Mouse (Mus musculus): ENCODE data around the gene Ywhab. TPM values are rescaled to one million over a fixed set of nuclear protein-coding genes. Genes with fewer than 3 reads are reported as not detected.

The Ywhab gene
- polyA plus RNA-seq, 1 experiment from 2014 or later = 96.3 TPM

GRCm38 (mm10) chr2:164009227-164009626, 14.5 kb downstream of the Ywhab start:
- Histone ChIP-seq H3K9me3 (replicated peaks) (no peaks in the 10 kb centered on the region), H3K27me3 (no peaks in the 10 kb centered on the region), H3K4me3 (replicated peaks) (no peak overlapping the region), H3K4me1 (replicated peaks) (peaks cover 60% of the 10 kb centered on the region), H3K4me2 (no peak overlapping the region), H3K27ac (replicated peaks) (no peak overlapping the region), H3K9ac (no peak overlapping the region), H3K36me3 (replicated peaks) (peaks cover 36% of the 10 kb centered on the region)
- 66% methylated on average over 6 of the region's 6 CpGs for WGBS (ENCODE audit: insufficient replicate concordance)
- ATAC-seq (ENCODE audit: insufficient read depth) = no peak

GRCm38 (mm10) chr2:164010496-164010895, 15.7 kb downstream of the Ywhab start:
- Histone ChIP-seq H3K36me3 (replicated peaks) (peaks cover 44% of the 10 kb centered on the region), H3K9ac (no peak overlapping the region), H3K4me1 (replicated peaks) (peaks cover 48% of the 10 kb centered on the region), H3K27ac (replicated peaks) (no peak overlapping the region), H3K4me3 (replicated peaks) (no peak overlapping the region), H3K9me3 (replicated peaks) (no peaks in the 10 kb centered on the region), H3K4me2 (no peak overlapping the region), H3K27me3 (no peaks in the 10 kb centered on the region)
- 81% methylated on average over 5 of the region's 5 CpGs for WGBS (ENCODE audit: insufficient replicate concordance)
- ATAC-seq (ENCODE audit: insufficient read depth) = no peak

GRCm38 (mm10) chr2:164010944-164011343, 16.2 kb downstream of the Ywhab start:
- Histone ChIP-seq H3K9ac (no peak overlapping the region), H3K4me1 (replicated peaks) (peaks cover 43% of the 10 kb centered on the region), H3K9me3 (replicated peaks) (no peaks in the 10 kb centered on the region), H3K27me3 (no peaks in the 10 kb centered on the region), H3K4me2 (no peak overlapping the region), H3K36me3 (replicated peaks) (peaks cover 48% of the 10 kb centered on the region), H3K4me3 (replicated peaks) (no peak overlapping the region), H3K27ac (replicated peaks) (no peak overlapping the region)
- ATAC-seq (ENCODE audit: insufficient read depth) = no peak
- WGBS (ENCODE audit: insufficient replicate concordance) = 55% methylated on average over 3 of the region's 3 CpGs

- H3K27me3 ChIP-seq = no peaks in the 10 kb centered on the region
- no peak overlapping the region for H3K27ac ChIP-seq (replicated peaks)
- no peak overlapping the region for H3K4me3 ChIP-seq (replicated peaks)
- WGBS (ENCODE audit: insufficient replicate concordance) = 82% methylated on average over 16 of the region's 16 CpGs
- H3K4me2 ChIP-seq = no peak overlapping the region
- H3K36me3 ChIP-seq (replicated peaks) = peaks cover 91% of the 10 kb centered on the region
- H3K9ac ChIP-seq = no peak overlapping the region
- no peak for ATAC-seq (ENCODE audit: insufficient read depth)
- H3K4me1 ChIP-seq (replicated peaks) = peaks cover 7% of the 10 kb centered on the region; the same call in 1 of the 2 replicates
- no peaks in the 10 kb centered on the region for H3K9me3 ChIP-seq (replicated peaks)
These were observed 20.5 kb downstream of the Ywhab start for GRCm38 (mm10) chr2:164015304-164015703.

GRCm38 (mm10) chr2:164018910-164019309, 24.1 kb downstream of the Ywhab start:
- H3K4me1 ChIP-seq (replicated peaks) = no peaks in the 10 kb centered on the region
- no peaks in the 10 kb centered on the region for H3K9me3 ChIP-seq (replicated peaks)
- H3K36me3 ChIP-seq (replicated peaks) = peaks cover 63% of the 10 kb centered on the region
- H3K4me3 ChIP-seq (replicated peaks) = no peak overlapping the region
- no peak overlapping the region for H3K9ac ChIP-seq
- no peak overlapping the region for H3K27ac ChIP-seq (replicated peaks)
- ATAC-seq (ENCODE audit: insufficient read depth) = no peak
- 68% methylated on average over 3 of the region's 3 CpGs for WGBS (ENCODE audit: insufficient replicate concordance)
- H3K27me3 ChIP-seq = no peaks in the 10 kb centered on the region
- H3K4me2 ChIP-seq = no peak overlapping the region

GRCm38 (mm10) chr2:164019943-164020342, 25.2 kb downstream of the Ywhab start:
- H3K4me2 ChIP-seq = no peak overlapping the region
- H3K27me3 ChIP-seq = no peaks in the 10 kb centered on the region
- H3K9me3 ChIP-seq (replicated peaks) = no peaks in the 10 kb centered on the region
- peaks cover 52% of the 10 kb centered on the region for H3K36me3 ChIP-seq (replicated peaks)
- H3K4me3 ChIP-seq (replicated peaks) = no peak overlapping the region
- H3K4me1 ChIP-seq (replicated peaks) = no peaks in the 10 kb centered on the region
- 59% methylated on average over 4 of the region's 4 CpGs for WGBS (ENCODE audit: insufficient replicate concordance)
- ATAC-seq (ENCODE audit: insufficient read depth) = no peak
- H3K27ac ChIP-seq (replicated peaks) = no peak overlapping the region
- H3K9ac ChIP-seq = no peak overlapping the region

- Histone ChIP-seq H3K9ac (no peak overlapping the region), H3K36me3 (replicated peaks) (peaks cover 31% of the 10 kb centered on the region), H3K4me3 (replicated peaks) (no peak overlapping the region), H3K9me3 (replicated peaks) (no peaks in the 10 kb centered on the region), H3K4me2 (no peak overlapping the region), H3K27me3 (no peaks in the 10 kb centered on the region), H3K4me1 (replicated peaks) (no peaks in the 10 kb centered on the region), H3K27ac (replicated peaks) (no peak overlapping the region)
- no peak for ATAC-seq (ENCODE audit: insufficient read depth)
- 35% methylated on average over 2 of the region's 2 CpGs for WGBS (ENCODE audit: insufficient replicate concordance)
These were observed 27.3 kb downstream of the Ywhab start for GRCm38 (mm10) chr2:164022104-164022503.

- no peak within 1 kb of the TSS for H3K4me2 ChIP-seq
- peaks cover under 1% of the 10 kb centered on the region; the same call in 1 of the 2 replicates for H3K36me3 ChIP-seq (replicated peaks)
- H3K9me3 ChIP-seq (replicated peaks) = no peaks in the 10 kb centered on the region
- no peak within 1 kb of the TSS for H3K4me3 ChIP-seq (replicated peaks)
- H3K27me3 ChIP-seq = no peaks in the 10 kb centered on the region
- no peak within 1 kb of the TSS for H3K27ac ChIP-seq (replicated peaks)
- H3K9ac ChIP-seq = no peak within 1 kb of the TSS
- ATAC-seq (ENCODE audit: insufficient read depth) = no peak
- 74% methylated on average over 16 of the region's 16 CpGs for WGBS (ENCODE audit: insufficient replicate concordance)
- H3K4me1 ChIP-seq (replicated peaks) = no peaks in the 10 kb centered on the region
These were observed 30.4 kb downstream of the Ywhab start, which contains the start of gene Pabpc1l for GRCm38 (mm10) chr2:164025150-164025549. Gene Pabpc1l (plus strand): TSS chr2:164025450.

- Histone ChIP-seq H3K27me3 (no peaks in the 10 kb centered on the region), H3K9me3 (replicated peaks) (no peaks in the 10 kb centered on the region), H3K9ac (no peak overlapping the region), H3K4me3 (replicated peaks) (no peak overlapping the region), H3K27ac (replicated peaks) (no peak overlapping the region), H3K4me1 (replicated peaks) (no peaks in the 10 kb centered on the region), H3K4me2 (no peak overlapping the region), H3K36me3 (replicated peaks) (no peaks in the 10 kb centered on the region)
- no peak for ATAC-seq (ENCODE audit: insufficient read depth)
- 62% methylated on average over 10 of the region's 10 CpGs for WGBS (ENCODE audit: insufficient replicate concordance)
These were observed 36.4 kb downstream of the Ywhab start for GRCm38 (mm10) chr2:164031147-164031546.

- Histone ChIP-seq H3K4me3 (replicated peaks) (no peak overlapping the region), H3K9me3 (replicated peaks) (no peaks in the 10 kb centered on the region), H3K27ac (replicated peaks) (no peak overlapping the region), H3K36me3 (replicated peaks) (no peaks in the 10 kb centered on the region), H3K9ac (no peak overlapping the region), H3K4me1 (replicated peaks) (no peaks in the 10 kb centered on the region), H3K27me3 (no peaks in the 10 kb centered on the region), H3K4me2 (no peak overlapping the region)
- ATAC-seq (ENCODE audit: insufficient read depth) = no peak
- WGBS (ENCODE audit: insufficient replicate concordance) = 76% methylated on average over 3 of the region's 3 CpGs
These were observed 38.2 kb downstream of the Ywhab start for GRCm38 (mm10) chr2:164032973-164033372.

- H3K4me2 ChIP-seq = no peak overlapping the region
- no peak overlapping the region for H3K9ac ChIP-seq
- no peak overlapping the region for H3K27ac ChIP-seq (replicated peaks)
- H3K4me3 ChIP-seq (replicated peaks) = no peak overlapping the region
- H3K4me1 ChIP-seq (replicated peaks) = no peaks in the 10 kb centered on the region
- no peaks in the 10 kb centered on the region for H3K36me3 ChIP-seq (replicated peaks)
- ATAC-seq (ENCODE audit: insufficient read depth) = peak; percentile 37; the same call in 1 of the 2 replicates
- WGBS (ENCODE audit: insufficient replicate concordance) = 26% methylated on average over 10 of the region's 10 CpGs
- H3K9me3 ChIP-seq (replicated peaks) = no peaks in the 10 kb centered on the region
- H3K27me3 ChIP-seq = no peaks in the 10 kb centered on the region
These were observed 41.8 kb downstream of the Ywhab start for GRCm38 (mm10) chr2:164036520-164037019.

GRCm38 (mm10) chr2:164038407-164039028, 43.8 kb downstream of the Ywhab start:
- ATAC-seq (ENCODE audit: insufficient read depth) = peak; percentile 32; the same call in 1 of the 2 replicates
- Histone ChIP-seq H3K9me3 (replicated peaks) (no peaks in the 10 kb centered on the region), H3K4me1 (replicated peaks) (no peaks in the 10 kb centered on the region), H3K27me3 (no peaks in the 10 kb centered on the region), H3K4me2 (no peak overlapping the region), H3K9ac (no peak overlapping the region), H3K36me3 (replicated peaks) (no peaks in the 10 kb centered on the region), H3K27ac (replicated peaks) (no peak overlapping the region), H3K4me3 (replicated peaks) (no peak overlapping the region)
- WGBS (ENCODE audit: insufficient replicate concordance) = 56% methylated on average over 1 of the region's 1 CpGs

All from liver, embryonic 15.5 days (tissue).